Mouse (Mus musculus) retina, embryonic 14.5 days (tissue): Measurements from ENCODE around the gene Dcaf12.
A peak's percentile ranks its signal among the peaks of the same experiment; 100 is the strongest.

Source experiments
- DNase-seq: peaks from one replicate; pipeline ENCODE4 v3.0.0-alpha.2; 2015; ENCODE audit warnings: low spot score

The Dcaf12 gene

GRCm38 (mm10) chr4:41310567-41311563, 3.8 kb downstream of the Dcaf12 start:
- no peak for DNase-seq

GRCm38 (mm10) chr4:41307406-41307805, 7.3 kb downstream of the Dcaf12 start:
- DNase-seq = no peak

GRCm38 (mm10) chr4:41304302-41304701, 10.4 kb downstream of the Dcaf12 start:
- no peak for DNase-seq

- no peak for DNase-seq
These were observed 11.0 kb downstream of the Dcaf12 start for GRCm38 (mm10) chr4:41303671-41304070.

- DNase-seq = no peak
These were observed 15.7 kb downstream of the Dcaf12 start for GRCm38 (mm10) chr4:41298976-41299375.

GRCm38 (mm10) chr4:41295960-41296359, 18.7 kb downstream of the Dcaf12 start:
- DNase-seq = no peak

- no peak for DNase-seq
These were observed 19.2 kb downstream of the Dcaf12 start for GRCm38 (mm10) chr4:41295507-41295906.

- no peak for DNase-seq
These were observed 20.8 kb downstream of the Dcaf12 start for GRCm38 (mm10) chr4:41293907-41294306.

- DNase-seq = no peak
These were observed 24.9 kb downstream of the Dcaf12 start for GRCm38 (mm10) chr4:41289802-41290201.

- peak; percentile 77 for DNase-seq
These were observed 28.3 kb downstream of the Dcaf12 start for GRCm38 (mm10) chr4:41286420-41286819.

GRCm38 (mm10) chr4:41284087-41284486, 30.6 kb downstream of the Dcaf12 start:
- DNase-seq = no peak

GRCm38 (mm10) chr4:41275927-41276326, 38.8 kb downstream of the Dcaf12 start:
- no peak for DNase-seq

- peak; percentile 98 for DNase-seq
These were observed 39.5 kb downstream of the Dcaf12 start, which contains the start of gene Ubap2 for GRCm38 (mm10) chr4:41274980-41275850. TSS of gene Ubap2 (minus strand) at chr4:41275144.

GRCm38 (mm10) chr4:41274377-41274979, 40.2 kb downstream of the Dcaf12 start:
- DNase-seq = no peak

GRCm38 (mm10) chr4:41268133-41268532, 46.6 kb downstream of the Dcaf12 start:
- no peak for DNase-seq

GRCm38 (mm10) chr4:41266350-41266749, 48.3 kb downstream of the Dcaf12 start:
- no peak for DNase-seq

GRCm38 (mm10) chr4:41260691-41261090, 54.0 kb downstream of the Dcaf12 start:
- DNase-seq = no peak

- no peak for DNase-seq
These were observed 55.7 kb downstream of the Dcaf12 start for GRCm38 (mm10) chr4:41259019-41259418.

- no peak for DNase-seq
These were observed 56.9 kb downstream of the Dcaf12 start for GRCm38 (mm10) chr4:41257752-41258151.

- no peak for DNase-seq
These were observed 59.0 kb downstream of the Dcaf12 start for GRCm38 (mm10) chr4:41255564-41256210.

- DNase-seq = no peak
These were observed 60.9 kb downstream of the Dcaf12 start for GRCm38 (mm10) chr4:41253756-41254155.

GRCm38 (mm10) chr4:41245408-41245807, 69.3 kb downstream of the Dcaf12 start:
- DNase-seq = no peak
